Mouse (Mus musculus) liver, postnatal 0 days (tissue): Measurements from ENCODE around the gene E2f2.

Experiments
- CTCF ChIP-seq: sonication (generic); IDR thresholded peaks from 2 replicates; pipeline ENCODE4 v1.5.1; 2016; ENCODE audit warnings: antibody characterized with exemption, low read depth
- EP300 ChIP-seq: IDR thresholded peaks from 2 replicates; pipeline ENCODE4 v1.6.1; 2016; ENCODE audit warnings: antibody characterized with exemption, low read depth, mild to moderate bottlenecking

DNA sequence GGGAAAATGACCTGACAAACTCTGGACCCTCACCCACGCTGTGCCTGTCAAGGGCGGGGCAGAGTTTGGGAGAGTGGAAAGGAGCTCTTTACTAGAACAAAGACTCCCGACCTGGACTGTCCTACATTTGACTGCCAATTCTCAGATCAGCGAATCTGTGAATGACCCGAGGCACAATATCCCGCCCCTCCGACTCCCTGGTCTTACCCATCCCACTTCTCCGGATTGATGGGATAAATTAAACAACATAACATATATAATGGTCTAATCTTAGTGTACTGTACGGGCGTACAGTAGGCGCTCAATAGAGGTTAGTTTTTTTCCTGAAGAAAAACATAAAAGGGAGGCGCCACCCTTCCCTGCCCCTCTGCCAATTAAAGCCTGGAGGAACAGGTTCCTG, 739 bp upstream of the E2f2 start:
- TF ChIP-seq CTCF (no peak), EP300 (no peak)
